Mouse (Mus musculus) cortical plate, adult 2 months (tissue): Measurements from ENCODE around the gene Auts2.

Experiments
- CTCF ChIP-seq: fragments of 200-500 bp; IDR thresholded peaks from 2 replicates; pipeline ENCODE4 v1.5.1; 2011; ENCODE audit warnings: mild to moderate bottlenecking, control low read depth, low read length; ENCODE audit not compliant: insufficient read depth; ENCODE audit errors: extremely low read depth
- POLR2A ChIP-seq: fragments of 200-500 bp; IDR thresholded peaks from 2 replicates; pipeline ENCODE4 v1.6.1; 2011; ENCODE audit warnings: mild to moderate bottlenecking, low read length, control low read depth; ENCODE audit not compliant: insufficient read depth; ENCODE audit errors: extremely low read depth

DNA sequence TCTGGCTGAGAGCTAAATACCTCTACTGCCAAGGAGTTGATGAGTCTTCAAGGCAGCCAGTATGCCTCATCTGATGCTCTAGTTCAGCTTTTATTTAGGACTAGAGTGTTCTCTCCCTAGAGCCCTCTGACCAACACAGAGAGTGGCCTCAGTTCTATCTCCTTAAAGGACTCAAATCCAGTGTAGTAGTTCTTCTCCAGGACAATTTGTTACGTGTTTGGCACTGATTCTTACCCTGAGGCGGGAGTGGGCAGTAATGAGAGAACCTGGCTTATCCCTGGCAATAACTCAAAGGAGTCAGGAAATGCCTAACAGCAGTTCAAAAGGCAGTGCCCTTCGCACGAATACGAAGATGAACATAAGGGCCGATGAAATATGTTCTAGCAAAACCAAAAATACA is 713.0 kb downstream of the Auts2 start:
- no peak for TF ChIP-seq CTCF
- TF ChIP-seq POLR2A, result no peak
